Mouse (Mus musculus): ENCODE results near the gene Sbds. TPM values are rescaled to one million over a fixed set of nuclear protein-coding genes. Genes with fewer than 3 reads are reported as not detected.

Sbds gene
- polyA plus RNA-seq, 1 experiment = 41.9 TPM

DNA sequence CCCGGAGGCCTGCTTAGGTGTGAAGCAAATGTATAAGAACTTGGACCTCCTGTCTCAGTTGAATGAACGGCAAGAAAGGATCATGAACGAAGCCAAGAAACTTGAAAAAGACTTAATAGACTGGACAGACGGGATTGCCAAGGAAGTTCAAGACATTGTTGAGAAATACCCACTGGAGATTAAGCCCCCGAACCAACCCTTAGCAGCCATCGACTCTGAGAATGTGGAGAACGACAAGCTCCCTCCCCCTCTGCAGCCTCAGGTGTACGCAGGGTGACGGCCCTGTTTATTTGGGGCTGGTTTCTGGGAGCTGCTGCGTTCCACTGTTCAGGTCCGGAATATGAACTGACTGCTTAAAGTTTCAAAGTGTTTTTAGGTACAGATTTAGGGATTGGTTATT, 42.4 kb downstream of the Sbds start:
- Histone ChIP-seq H3K4me1 (ENCODE audit: control insufficient read depth, insufficient read depth, low read length) (no peaks in the 10 kb centered on the region), H3K4me3 (replicated peaks; ENCODE audit: extremely low read depth, low read depth, low read length) (no peak overlapping the region)
- WGBS = 74% methylated on average over 11 of the region's 11 CpGs
- DNase-seq = no peak
- TF ChIP-seq CTCF (IDR thresholded peaks at IDR 0.05; ENCODE audit: insufficient read depth, low read length) (no peak), POLR2A (IDR thresholded peaks at IDR 0.05; ENCODE audit: borderline replicate concordance, extremely low read depth, low read depth, low read length) (no peak)

- Histone ChIP-seq H3K4me1 (ENCODE audit: control insufficient read depth, insufficient read depth, low read length) (peaks cover 15% of the 10 kb centered on the region), H3K4me3 (replicated peaks; ENCODE audit: extremely low read depth, low read depth, low read length) (no peak overlapping the region)
- 74% methylated on average over 4 of the region's 4 CpGs for WGBS
- TF ChIP-seq POLR2A (IDR thresholded peaks at IDR 0.05; ENCODE audit: borderline replicate concordance, extremely low read depth, low read depth, low read length) (no peak), CTCF (IDR thresholded peaks at IDR 0.05; ENCODE audit: insufficient read depth, low read length) (no peak)
- no peak for DNase-seq
Measured at GRCm38 (mm10) chr5:130207299-130207698, 48.0 kb downstream of the Sbds start.

DNA sequence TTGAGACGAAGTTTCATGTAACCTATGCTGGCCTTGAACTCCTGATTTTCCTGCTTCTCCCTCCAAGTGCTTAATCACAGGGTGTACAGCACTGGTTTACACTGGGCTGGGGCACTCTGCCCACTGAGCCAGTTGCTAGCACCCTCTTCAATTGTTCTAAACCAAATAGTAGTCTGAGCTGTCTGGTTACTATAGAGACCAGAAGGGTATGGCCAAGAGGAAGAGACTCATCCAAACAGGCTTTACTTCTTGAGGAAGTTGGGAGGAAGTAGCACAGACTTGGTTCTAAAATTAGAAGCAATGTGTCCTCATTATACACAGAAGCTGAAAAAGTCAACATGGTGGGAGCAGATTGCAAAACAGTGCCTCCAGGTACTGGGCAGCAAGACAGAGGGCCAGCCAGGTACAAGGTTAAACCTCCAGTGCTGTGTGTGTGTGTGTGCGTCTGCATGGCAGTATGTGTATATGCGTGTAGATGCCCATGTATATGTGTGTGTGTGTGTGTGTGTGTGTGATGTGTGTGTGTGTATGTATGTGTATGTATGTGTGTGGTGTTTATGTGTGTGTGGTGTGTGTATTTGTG, 49.8 kb downstream of the Sbds start:
- peaks cover 20% of the 10 kb centered on the region for H3K4me1 ChIP-seq (ENCODE audit: control insufficient read depth, insufficient read depth, low read length)
- WGBS = 69% methylated on average over 3 of the region's 3 CpGs
- no peak for TF ChIP-seq POLR2A (IDR thresholded peaks at IDR 0.05; ENCODE audit: borderline replicate concordance, extremely low read depth, low read depth, low read length)
- no peak for TF ChIP-seq CTCF (IDR thresholded peaks at IDR 0.05; ENCODE audit: insufficient read depth, low read length)
- no peak for DNase-seq
- H3K4me3 ChIP-seq (replicated peaks; ENCODE audit: extremely low read depth, low read depth, low read length) = no peak overlapping the region

- no peak overlapping the region for H3K4me3 ChIP-seq (replicated peaks; ENCODE audit: extremely low read depth, low read depth, low read length)
- TF ChIP-seq POLR2A (IDR thresholded peaks at IDR 0.05; ENCODE audit: borderline replicate concordance, extremely low read depth, low read depth, low read length) (no peak), CTCF (IDR thresholded peaks at IDR 0.05; ENCODE audit: insufficient read depth, low read length) (no peak)
- peaks cover 20% of the 10 kb centered on the region for H3K4me1 ChIP-seq (ENCODE audit: control insufficient read depth, insufficient read depth, low read length)
- no peak for DNase-seq
- WGBS = 76% methylated on average over 6 of the region's 6 CpGs
Measured at GRCm38 (mm10) chr5:130204560-130204959, 50.8 kb downstream of the Sbds start.

GRCm38 (mm10) chr5:130203948-130204347, 51.4 kb downstream of the Sbds start:
- TF ChIP-seq CTCF (IDR thresholded peaks at IDR 0.05; ENCODE audit: insufficient read depth, low read length) = no peak
- TF ChIP-seq POLR2A (IDR thresholded peaks at IDR 0.05; ENCODE audit: borderline replicate concordance, extremely low read depth, low read depth, low read length) = no peak
- H3K4me1 ChIP-seq (ENCODE audit: control insufficient read depth, insufficient read depth, low read length) = peaks cover 20% of the 10 kb centered on the region
- DNase-seq = no peak
- 42% methylated on average over 4 of the region's 4 CpGs for WGBS
- no peak overlapping the region for H3K4me3 ChIP-seq (replicated peaks; ENCODE audit: extremely low read depth, low read depth, low read length)

- peak; percentile 64 for DNase-seq
- 66% methylated on average over 10 of the region's 10 CpGs for WGBS
- TF ChIP-seq CTCF (IDR thresholded peaks at IDR 0.05; ENCODE audit: insufficient read depth, low read length) (no peak), POLR2A (IDR thresholded peaks at IDR 0.05; ENCODE audit: borderline replicate concordance, extremely low read depth, low read depth, low read length) (no peak)
- Histone ChIP-seq H3K4me1 (ENCODE audit: control insufficient read depth, insufficient read depth, low read length) (peaks cover 19% of the 10 kb centered on the region), H3K4me3 (replicated peaks; ENCODE audit: extremely low read depth, low read depth, low read length) (no peak overlapping the region)
Measured at GRCm38 (mm10) chr5:130200233-130201029, 54.9 kb downstream of the Sbds start.

DNA sequence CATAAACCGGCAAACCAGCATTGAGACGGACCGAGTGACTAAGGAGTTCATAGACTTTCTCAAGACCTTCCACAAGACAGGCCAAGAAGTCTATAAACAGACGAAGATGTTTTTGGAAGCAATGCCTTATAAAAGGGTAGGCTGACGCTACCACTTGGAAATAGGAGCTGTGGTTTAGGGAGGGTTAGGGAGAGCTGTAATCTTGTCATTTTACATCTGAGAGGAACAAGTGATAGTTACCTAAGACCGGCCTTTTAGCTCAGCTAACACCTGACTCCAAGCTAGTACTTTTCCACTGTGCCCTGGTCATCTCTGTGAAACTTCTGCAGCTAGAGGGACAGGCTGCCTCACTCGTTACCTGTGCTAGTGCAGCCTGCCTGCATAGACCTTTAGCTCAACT, 57.3 kb downstream of the Sbds start:
- Histone ChIP-seq H3K4me1 (ENCODE audit: control insufficient read depth, insufficient read depth, low read length) (peaks cover 15% of the 10 kb centered on the region), H3K4me3 (replicated peaks; ENCODE audit: extremely low read depth, low read depth, low read length) (no peak overlapping the region)
- no peak for TF ChIP-seq POLR2A (IDR thresholded peaks at IDR 0.05; ENCODE audit: borderline replicate concordance, extremely low read depth, low read depth, low read length)
- TF ChIP-seq CTCF (IDR thresholded peaks at IDR 0.05; ENCODE audit: insufficient read depth, low read length) = no peak
- DNase-seq = no peak
- WGBS = 83% methylated on average over 7 of the region's 7 CpGs

GRCm38 (mm10) chr5:130197454-130197853, 57.9 kb downstream of the Sbds start:
- no peak for DNase-seq
- Histone ChIP-seq H3K4me1 (ENCODE audit: control insufficient read depth, insufficient read depth, low read length) (peaks cover 15% of the 10 kb centered on the region), H3K4me3 (replicated peaks; ENCODE audit: extremely low read depth, low read depth, low read length) (no peak overlapping the region)
- TF ChIP-seq POLR2A (IDR thresholded peaks at IDR 0.05; ENCODE audit: borderline replicate concordance, extremely low read depth, low read depth, low read length) (no peak), CTCF (IDR thresholded peaks at IDR 0.05; ENCODE audit: insufficient read depth, low read length) (no peak)
- WGBS = 51% methylated on average over 3 of the region's 3 CpGs

DNA sequence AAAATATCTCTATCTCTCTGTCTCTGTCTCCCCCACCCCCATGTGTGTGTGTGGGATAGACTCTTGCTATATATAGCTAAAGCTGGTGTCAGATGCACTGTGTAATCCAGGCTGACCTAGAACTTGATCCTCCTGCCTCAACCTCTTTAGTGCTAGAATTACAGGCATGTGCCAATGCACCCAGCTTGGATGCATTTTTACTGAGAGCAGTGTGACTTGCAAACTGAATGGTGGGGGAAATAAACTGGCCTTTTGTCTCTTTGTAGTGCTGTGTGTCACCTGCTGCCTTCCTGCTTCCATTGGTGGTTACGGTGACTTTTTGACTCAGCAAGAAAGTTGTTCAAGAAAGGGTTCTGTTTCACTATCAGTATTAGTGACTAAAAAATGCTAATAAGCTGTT, 59.0 kb downstream of the Sbds start:
- WGBS = 75% methylated on average over 1 of the region's 1 CpGs

More for the DNA sequence above, 59.0 kb downstream of the Sbds start:
- peaks cover 19% of the 10 kb centered on the region for H3K4me1 ChIP-seq (ENCODE audit: control insufficient read depth, insufficient read depth, low read length)
- no peak for DNase-seq
- no peak for TF ChIP-seq POLR2A (IDR thresholded peaks at IDR 0.05; ENCODE audit: borderline replicate concordance, extremely low read depth, low read depth, low read length)
- TF ChIP-seq CTCF (IDR thresholded peaks at IDR 0.05; ENCODE audit: insufficient read depth, low read length) = no peak
- no peak overlapping the region for H3K4me3 ChIP-seq (replicated peaks; ENCODE audit: extremely low read depth, low read depth, low read length)

Other genes starting within 250 kb of the Sbds start
- 22.1 and 27.3 TPM in 2 replicates for gene Asl, start 226.3 kb downstream of the Sbds start, polyA plus RNA-seq (2012; rRNA removed)
- 9.4 and 12.9 TPM in 2 replicates for gene Crcp, start 226.2 kb downstream of the Sbds start, polyA plus RNA-seq (2012; rRNA removed)
- 24.4 and 24.5 TPM in 2 replicates for gene Tpst1, start 182.2 kb downstream of the Sbds start, polyA plus RNA-seq (2012; rRNA removed)
- 11.2 and 12.0 TPM in 2 replicates for gene Kctd7, start 110.7 kb downstream of the Sbds start, polyA plus RNA-seq (2012; rRNA removed)
- gene Rabgef1, start 83.7 kb downstream of the Sbds start, polyA plus RNA-seq (2012; rRNA removed) = 24.3 and 32.2 TPM in 2 replicates
- gene Tmem248, start 38.4 kb downstream of the Sbds start, polyA plus RNA-seq (2012; rRNA removed) = 44.9 and 46.4 TPM in 2 replicates
- gene Tyw1, start 89 bp upstream of the Sbds start, polyA plus RNA-seq (2012; rRNA removed) = 7.0 and 8.0 TPM in 2 replicates
- 0.01 TPM in 1 of 2 replicates, not detected in the other for gene Caln1, start 113.9 kb upstream of the Sbds start, polyA plus RNA-seq (2012; rRNA removed)
- not detected in 2 replicates for gene A330070K13Rik, start 129.1 kb upstream of the Sbds start, polyA plus RNA-seq (2012; rRNA removed)

Data from lung, adult 2 months (tissue).